Mouse (Mus musculus) brain, embryonic 18.5 days (tissue): ENCODE data around the gene Gm49321.

Experiments
- DNase-seq: peaks from one replicate; pipeline ENCODE4 v3.0.0-alpha.2; 2012; ENCODE audit warnings: low read depth, low spot score

Gene Gm49321

DNA sequence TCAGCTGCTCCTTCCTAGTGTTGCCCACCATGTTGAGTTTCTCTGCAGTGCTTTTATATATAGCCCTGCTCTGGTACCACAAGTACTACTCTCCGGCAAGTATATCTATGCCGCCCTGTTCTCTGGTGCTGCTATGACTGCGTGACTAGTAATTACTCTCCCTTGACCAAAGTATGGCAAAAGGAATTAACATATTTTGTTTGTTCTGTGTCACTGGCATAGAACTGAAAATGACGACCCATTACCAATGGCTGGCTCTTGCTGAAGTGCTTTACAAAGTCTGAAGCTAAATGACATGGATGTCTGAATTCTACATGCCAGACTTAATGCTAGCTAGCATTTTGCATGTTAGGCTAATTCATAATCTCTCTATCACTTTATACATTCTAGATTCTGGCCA, 11.0 kb downstream of the Gm49321 start:
- DNase-seq: no peak

DNA sequence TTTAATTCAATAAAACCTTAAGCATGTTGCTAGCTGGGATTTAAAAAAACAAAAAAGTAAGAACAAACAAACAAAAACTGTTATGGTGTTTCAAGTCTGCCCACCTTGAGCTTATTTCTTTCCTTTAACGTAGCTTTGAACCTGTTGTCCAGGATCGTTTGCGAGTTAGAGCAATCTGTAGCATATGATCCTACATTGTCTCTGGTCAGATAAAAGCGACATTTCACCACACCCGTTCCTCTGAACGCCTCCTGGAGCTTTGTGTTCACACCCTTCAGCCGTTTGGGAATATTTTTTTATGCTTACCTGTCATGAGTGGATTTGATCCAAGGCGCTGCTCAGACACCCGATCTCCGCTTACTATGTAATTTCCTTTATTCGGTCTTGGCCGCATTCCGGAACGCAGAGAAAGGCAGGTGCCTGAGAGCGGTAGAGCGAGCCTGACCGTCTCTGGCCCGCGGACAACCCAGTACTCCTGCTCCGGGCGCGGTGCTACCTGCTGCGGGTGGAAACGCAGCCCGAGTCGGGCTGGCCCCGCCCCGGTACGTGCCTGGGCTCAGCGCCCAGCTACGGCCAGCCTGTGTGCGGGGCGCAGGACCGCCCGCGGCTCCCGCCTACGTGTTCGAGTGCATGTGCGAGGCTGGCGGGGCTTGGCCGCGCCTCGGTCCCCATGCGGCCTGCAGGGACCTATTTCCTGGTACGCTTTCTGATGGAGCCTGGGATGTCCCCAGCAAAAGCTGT, 12.0 kb downstream of the Gm49321 start:
- DNase-seq: no peak

DNA sequence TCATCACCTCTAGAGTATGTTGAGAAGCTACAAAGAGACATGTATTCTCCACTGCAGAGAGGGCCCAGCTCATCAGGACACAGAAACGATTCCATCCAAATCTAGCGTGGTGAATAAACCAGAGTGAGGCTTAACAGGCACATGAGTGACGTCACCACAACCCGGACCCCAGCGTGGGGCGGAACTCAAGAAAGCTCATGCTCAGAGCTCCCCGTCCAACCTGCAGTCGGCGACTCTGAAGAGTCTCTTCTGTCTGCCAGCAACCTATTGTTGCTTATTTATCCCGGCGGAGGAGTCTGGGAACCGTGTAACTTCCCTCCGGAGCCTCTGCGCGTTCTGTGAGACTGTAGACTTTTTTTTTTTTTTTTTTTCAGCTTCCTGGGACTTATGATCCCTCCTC, 15.4 kb downstream of the Gm49321 start:
- no peak for DNase-seq

DNA sequence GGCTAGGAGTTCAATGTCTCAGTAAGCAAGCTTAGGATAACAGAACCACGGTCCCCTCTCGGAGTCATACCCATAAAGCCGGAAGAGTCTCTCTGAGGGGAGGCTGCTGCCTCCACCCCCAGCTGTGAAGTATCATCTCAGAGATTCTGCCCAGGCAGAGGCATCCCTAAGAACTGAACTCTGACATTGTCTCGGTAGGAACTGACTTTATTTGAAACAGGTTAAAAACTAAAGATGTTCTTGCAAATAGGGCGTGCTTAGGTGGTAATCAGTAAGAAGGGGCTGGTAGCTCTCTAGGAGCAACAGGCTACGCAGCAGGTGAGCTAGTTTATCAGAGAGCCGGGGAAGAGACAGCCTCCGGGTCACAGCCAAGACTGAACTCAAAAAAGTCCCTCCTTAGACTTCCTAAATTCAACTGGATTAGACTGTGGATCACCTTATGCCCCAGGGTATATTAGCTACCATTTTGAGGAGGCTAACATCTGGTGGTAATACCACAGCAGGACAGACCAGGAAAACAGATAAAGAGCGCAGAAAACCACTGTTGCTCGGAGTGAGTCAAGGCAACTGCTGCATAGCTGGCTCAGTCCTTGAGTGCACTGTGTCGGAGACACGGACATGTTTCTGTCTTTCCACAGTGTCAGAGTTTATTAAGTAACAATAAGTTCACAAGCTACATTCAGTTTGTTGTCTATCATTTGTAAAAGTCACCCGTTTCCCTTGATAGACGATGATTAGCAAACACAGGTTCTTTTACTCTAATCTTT, 16.1 kb downstream of the Gm49321 start:
- DNase-seq: no peak

DNA sequence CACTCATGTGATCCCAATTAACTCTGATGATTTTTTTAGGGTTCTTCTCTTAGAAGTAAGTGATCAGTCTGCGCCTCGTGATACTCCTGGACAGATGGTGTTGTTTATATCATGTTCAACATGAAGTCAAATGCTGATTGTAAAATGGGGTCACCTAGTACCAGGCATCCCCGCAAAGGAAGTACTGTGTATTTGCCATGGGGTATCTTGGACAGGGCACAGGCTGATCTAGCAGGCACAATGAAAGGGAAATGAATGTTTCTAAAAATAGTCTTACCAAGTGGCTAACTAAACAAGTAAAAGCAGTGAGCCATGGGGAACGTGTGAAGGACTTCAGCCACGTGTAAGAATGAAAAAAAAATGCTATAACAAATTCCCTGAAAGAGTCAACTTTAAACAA, 17.3 kb downstream of the Gm49321 start:
- DNase-seq: no peak

DNA sequence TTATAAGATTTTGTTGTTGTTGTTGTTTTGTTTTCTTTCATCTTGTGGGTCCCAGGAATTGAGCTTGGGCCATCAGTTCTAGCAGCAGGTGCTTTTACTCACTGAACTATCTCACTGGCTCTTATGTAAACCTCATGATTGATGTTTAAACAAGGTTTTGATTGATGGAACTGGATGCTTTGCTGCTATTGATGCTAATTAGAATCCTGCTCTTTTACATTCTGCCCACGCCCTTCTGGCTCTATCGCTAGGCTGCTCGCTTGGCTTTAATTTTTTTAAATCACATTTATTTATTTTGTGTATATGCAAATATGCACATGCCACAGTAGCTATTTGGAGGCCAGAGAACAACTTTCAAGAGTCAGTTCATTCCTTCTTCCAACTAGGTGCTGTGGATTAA, 20.2 kb downstream of the Gm49321 start:
- no peak for DNase-seq

DNA sequence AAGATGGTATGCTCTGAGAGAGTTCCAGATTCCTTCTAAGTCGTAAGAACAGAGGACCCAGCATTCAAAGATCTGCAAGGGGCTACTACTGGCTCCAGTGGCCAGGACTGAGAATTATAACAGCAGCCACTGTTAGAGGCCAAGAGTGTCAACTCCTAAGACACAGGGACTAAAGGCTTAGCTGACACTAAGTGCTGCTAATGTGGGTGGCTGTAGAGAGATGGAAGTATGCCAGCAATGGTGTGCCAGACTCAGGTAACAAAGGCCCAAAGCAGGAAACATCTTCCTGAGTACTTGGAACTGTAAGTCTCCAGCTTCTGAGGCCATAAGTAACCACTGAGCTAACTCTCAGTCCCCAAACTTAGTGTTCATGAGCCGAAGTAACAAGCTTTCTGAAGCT, 21.4 kb downstream of the Gm49321 start:
- no peak for DNase-seq

DNA sequence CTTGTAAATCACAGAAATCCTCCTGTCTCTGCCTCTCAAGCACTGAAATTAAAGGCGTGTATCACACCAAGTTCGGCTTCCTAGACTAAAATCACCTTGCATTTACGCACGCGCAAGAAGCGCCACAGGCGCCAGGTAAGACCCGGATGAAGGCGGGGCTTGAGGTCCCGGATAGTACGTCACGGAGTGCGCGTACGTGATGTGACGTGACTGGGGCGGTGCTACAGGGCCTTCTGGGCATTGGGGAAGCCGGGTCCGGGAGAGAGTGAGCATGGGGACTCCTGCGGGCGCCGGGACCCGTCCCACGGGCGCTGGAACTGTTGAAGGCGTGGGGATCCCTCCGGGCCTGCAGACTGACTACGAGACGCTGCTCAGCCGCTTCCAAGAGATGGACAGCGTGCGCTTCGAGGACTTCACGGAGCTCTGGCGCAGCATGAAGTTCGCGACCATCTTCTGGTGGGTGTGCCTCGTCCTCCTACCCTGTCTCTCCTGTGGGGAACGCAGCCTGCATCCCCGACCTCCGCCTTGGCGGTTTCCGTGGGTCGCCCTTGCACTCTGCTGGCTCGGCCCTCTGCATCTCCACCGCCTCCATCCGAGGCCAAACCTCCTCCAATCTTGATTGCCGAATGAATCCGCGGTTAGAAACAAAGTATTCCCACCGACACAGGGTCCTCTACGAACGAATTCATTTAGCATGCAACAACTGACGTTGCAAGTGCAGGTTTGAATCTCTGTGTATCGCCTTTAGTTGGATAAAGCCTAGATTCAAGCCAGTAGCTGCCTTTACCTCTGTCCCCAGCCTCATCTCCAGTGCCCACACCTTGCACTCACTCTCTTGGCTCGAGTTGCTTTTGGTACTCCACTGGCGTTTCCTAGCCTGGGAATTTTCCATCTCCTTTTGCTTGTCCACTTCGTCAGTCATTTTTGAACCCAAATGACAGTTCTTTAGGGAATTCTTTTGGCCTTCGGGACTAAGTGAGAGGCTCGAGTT, 27.1 kb downstream of the Gm49321 start, which contains the start of gene Snapc1:
Snapc1 (plus strand) TSS at position 191 of the 991 bp plus-strand sequence.
- peak; percentile 94 for DNase-seq

DNA sequence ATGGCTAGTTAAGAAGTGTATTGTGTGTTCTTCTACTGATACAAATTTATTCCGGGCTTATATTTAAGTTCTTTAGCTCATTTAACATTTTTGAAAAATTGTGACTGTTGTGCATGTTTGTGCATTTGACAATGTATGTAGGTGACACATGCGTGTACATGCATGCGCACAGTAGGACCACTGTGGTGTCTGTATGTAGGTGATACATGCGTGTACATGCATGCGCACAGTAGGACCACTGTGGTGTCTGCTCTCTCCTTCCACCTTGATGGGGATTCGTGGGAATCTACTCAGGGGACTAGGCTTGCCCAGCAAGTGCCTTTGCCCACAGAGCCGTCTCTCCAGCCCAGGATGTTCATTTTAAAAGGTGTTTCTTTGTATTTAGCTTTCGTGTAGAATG, 31.7 kb downstream of the Gm49321 start:
- DNase-seq: no peak

DNA sequence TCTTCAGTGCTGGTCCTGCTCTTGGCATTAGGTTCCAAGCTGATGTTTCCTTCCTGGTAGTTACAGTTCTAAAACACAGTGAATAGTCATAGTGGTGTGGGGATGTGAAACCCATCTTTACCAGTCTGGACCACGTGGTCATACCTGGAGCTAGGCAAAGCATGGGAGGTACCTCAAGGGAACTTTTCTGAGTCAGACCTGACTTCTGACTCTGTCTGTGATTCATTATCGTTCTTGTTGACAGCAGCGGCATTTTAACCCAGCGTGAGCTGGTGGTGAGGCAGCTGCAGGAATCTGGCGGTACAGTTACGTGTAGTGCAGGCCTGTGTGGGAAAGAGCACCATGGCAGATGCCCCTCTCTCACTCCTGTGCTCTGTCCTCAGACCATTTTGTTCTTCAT, 37.1 kb downstream of the Gm49321 start:
- DNase-seq: no peak

DNA sequence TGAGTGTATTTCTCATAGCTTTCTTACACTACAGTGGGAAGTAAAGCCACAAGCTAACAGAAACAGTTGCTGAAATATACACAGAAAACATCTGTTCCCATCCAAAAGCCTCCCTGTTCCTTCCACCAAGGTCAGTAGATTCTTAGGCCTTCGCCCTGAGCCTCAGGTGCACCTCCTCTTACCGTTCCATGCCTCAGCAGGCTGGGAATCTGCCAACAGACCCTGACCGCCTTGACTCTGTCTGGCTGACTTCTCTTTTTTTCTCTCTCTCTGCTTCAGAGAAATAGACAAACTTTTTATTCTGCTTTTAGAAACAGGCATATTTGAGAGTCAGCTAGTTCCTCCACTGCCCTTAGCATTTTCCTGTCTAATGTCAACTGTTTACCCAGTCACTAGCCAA, 40.7 kb downstream of the Gm49321 start:
- DNase-seq: no peak

DNA sequence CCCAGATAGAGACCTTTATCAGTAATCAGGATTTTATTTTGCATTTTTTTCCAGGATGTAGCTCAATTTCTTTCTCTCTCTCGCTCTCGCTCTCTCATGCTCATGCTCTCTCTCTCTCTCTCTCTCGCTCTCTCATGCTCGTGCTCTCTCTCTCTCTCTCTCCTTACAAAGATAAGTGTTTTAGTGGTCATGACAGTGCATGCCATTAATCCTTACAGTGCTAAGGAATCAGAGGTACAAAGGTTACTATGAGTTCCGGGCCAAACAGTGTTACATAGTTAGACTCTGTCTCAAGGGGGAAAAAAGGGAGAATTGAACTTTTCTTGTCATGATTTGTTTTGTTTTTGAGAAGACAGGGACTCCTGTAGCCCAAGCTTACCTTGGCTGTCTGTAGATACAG, 42.2 kb downstream of the Gm49321 start:
- DNase-seq: no peak

DNA sequence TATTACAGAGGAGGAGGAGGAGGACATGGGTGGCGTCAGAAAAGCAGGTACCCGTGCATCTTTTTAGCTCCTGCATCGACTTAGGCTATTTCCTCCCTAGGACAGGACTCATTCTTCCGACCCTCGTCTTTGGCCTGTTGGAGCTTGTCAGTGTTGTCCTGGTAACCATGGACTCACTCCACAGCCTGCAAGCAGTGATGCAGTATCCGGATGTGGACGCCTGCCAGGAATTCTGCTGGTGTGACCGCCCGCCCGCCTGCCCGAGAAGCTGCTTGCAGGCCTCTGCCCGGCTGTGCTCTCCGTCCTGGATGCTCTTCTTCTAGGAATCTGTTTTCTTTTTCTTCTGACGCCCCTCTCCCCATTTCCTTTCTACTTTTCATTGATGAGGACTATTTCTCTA, 45.1 kb downstream of the Gm49321 start:
- DNase-seq: peak; percentile 60

DNA sequence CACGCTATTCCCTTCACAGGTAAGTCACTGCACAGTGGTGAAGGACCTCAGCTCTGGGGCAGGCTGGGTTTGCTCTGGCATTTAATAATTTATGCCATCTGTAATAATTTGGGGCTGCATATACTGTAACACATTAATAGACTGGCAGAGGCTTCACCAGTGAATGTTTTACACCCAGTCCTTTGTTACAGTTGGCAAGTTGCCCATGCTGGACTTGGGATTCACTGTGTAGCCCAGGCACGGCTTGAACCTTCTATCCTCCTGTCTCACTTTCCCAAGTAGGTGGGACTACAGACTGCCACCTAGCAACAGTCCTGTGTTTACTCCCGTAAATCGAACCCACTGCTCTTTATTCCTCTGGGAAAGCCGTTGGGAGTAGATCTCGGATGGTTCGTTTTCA, 48.8 kb downstream of the Gm49321 start:
- no peak for DNase-seq

DNA sequence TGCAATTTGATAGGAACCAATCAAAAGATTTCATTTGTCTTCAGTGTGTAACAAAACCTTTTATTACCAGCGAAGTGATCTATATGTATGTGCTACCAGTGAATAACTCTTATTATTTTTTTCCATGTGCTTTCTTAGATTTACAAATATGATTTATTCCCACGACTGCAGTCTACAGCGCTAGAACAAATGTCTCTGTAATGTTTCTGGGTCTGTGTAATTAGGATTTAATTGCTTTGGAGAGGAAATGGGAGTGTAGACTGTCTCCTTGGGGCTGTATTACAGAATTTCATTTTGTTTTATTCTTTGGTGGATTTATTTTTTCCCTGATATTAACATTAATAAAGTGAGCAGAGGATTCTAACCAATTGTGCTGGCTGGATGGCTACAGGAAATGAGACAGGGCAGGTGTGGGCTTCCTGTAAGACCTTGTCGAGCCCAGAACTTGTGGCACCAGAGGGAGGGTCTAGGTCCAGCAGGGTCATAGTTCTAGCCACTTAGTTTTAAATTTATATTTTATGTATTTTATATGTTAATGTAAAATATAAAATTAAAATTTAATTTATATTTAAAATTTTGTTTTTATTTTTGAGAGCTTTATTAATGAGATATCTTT, 51.0 kb downstream of the Gm49321 start:
- DNase-seq: no peak

DNA sequence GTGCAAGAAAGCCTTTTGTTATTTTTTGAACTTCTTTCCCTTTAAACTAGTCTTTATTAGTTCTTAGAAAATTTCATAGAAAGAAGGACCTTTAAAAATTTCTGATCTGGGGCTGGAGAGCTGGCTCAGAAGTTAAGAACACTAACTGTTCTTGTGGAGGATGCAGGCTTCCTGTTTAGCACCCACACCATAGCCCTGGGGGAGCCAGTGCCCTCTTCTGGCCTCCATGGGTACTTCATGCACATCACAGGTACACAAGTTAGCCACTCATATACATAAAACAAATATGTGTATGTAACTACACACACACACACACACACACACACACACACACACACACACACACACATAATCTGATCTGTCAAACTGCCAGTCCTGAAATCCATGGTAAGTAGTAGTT, 52.1 kb downstream of the Gm49321 start:
- no peak for DNase-seq

DNA sequence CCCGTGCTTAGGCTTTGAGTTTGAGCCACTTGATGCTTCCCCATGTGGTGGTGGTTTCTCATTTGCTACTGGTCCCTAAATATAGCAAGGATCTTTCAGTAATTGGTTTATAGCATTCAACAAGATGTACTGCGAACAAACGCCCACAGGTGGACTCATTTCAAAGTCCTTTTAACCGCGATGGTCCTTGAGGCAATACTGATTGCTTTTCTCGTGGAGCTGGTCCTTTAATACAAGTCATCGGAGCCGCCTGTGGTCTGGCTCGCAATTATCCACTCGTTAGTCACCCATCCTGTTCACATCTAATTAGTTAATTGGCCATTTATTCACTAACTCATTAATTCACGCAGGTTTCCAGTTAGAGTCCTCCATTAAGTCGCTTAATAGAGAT, 59.4 kb downstream of the Gm49321 start:
- no peak for DNase-seq

DNA sequence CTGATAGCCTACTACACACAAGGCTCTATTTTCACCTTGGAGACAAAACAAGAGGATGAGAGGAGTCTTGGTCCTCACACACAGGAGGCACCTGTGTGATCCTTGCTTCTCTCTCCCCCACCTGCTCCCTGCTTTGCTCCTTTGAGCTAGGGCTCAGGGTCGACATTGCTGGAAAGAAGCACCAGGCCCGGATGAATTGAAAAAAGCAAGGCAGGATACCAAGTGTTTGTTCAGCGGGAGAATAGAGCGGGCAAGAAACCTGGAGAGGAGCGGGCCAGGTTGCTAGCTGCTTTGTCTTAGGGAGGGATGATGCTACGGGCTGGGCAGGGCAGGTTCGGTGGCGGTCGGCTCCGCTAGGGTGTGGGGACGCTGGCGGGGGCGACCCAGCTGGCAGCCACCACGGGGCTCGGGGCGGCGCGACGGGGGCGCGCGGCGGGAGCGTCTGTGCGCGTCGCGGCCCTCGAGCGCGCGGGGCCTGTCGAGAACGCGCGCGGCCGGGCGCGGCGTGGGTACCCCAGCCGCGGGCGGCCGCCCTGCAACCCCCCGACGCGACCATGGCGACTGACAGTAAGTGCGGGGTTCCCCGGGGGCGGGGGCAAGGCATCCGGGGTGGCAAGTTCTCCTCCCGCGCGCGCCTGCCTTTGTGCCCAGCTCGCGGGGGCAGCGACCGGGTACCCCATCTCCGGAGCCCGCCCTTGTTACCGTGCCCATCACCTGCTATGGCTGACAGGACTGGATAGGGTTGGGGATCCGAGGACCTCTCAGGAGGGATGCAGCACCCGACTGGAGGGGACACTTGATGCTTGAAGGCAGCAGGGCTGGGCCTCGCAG, 60.1 kb downstream of the Gm49321 start, which contains the start of gene Syt16:
Syt16 (plus strand) TSS at position 365 of the 831 bp plus-strand sequence.
- no peak for DNase-seq

DNA sequence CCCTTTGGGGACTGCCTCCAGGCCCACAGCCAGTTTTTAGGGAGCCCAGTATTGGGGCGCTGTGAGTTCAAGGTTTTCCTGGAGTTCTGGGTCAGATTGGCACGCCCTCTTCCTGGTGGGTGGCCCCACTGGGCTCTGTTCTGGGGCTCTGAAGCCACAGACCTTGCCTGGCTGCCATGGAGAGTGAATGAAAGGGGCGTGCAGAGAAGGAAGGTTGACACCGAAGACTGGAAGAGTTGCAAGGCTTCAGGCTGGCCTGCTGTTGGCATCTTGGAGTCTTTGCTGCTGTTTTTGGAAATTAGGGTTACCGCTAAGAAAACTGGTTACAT, 60.6 kb downstream of the Gm49321 start:
- no peak for DNase-seq

DNA sequence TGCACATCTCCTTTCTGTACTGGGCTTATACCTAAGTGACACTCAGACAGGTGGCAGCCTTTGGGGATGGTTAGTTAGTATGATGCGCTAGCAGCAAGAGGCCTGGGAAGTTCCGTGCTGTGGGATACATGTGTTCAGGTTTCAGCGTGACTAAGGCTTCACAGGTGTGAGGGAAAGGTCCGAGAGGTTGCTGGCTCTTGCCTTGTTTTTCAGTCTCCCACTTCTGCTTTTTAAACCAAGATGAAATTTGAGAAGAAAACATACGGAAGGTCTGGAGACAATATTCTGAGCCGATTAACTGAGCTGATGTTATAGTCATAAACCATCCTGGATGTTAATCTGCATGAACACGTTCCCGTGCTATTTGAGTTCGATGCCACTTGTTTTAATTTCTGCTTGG, 65.0 kb downstream of the Gm49321 start:
- DNase-seq: no peak

DNA sequence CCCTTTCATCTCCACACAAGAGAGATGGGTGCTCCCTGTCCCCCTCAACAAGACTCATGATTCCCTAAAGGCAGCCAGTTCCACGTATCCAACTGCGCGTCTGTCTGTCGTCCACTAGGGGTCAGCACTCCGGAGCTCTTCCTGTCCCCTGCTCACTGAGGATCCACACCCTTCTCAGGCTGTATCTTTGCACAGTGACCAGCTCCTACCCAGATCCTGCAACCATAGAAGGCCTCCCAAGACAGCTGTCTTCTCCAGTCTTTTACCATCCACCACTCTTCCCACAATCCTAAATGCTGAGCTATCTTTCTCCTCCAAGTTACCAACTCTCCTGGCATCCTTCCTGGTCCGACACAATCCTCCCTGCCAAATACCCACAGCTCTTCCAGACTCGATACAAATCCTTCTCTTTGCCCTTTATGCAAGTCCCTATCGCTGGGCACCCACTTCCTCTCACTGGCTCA, 72.0 kb downstream of the Gm49321 start:
- no peak for DNase-seq
